Mouse (Mus musculus) heart, postnatal 0 days (tissue): ENCODE results near the gene Tvp23b.

Source experiments
- CTCF ChIP-seq: IDR thresholded peaks from 2 replicates; pipeline ENCODE4 v1.5.1; 2016; ENCODE audit warnings: antibody characterized with exemption, control low read depth, low read depth
- EP300 ChIP-seq: IDR thresholded peaks from 2 replicates; pipeline ENCODE4 v1.6.1; 2016; ENCODE audit warnings: antibody characterized with exemption, low read depth

DNA sequence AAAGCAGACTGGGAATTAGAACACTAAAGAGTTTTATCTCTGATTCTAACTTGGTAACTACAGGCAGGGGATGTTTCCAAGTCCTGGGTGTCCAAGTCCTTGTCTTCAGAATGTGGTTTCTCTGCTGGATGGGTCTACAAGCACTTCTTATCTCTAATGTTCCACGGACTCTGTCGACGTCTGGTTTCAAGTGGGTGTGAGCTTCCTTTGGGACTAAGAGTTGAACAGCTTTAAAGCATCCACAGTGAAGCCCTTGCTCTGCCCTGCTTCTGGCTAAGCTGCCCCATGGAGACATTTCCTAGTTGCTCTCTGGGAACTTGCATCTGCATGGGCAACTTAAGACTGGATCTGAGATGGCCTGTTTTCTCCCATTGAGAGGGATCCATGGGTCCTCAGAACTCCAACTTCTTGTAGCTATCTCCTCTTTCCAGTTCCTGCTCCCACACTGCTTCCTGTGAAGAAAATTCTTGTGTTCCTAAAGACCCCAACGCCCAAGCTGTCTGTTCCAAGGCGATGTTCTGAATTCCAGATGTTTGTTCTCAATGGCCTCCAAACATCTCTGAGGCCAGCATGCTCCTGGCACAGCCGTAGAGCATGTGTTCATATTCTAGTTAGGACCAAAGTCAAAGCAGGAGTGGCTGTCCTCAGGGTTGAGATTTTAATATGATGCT, 45.0 kb downstream of the Tvp23b start:
- TF ChIP-seq CTCF (no peak), EP300 (no peak)
